Mouse (Mus musculus) cerebral cortex, adult 2 months (tissue): ENCODE measurements around the gene Tmem117.

Experiments used
- WGBS: fragments of 180-500 bp; shearing (Covaris S2); methylation state at CpG from one replicate; pipeline ENCODE4 v1.1.7; 2018; 5-methylcytosine and 5-hydroxymethylcytosine counted together

The Tmem117 gene

DNA sequence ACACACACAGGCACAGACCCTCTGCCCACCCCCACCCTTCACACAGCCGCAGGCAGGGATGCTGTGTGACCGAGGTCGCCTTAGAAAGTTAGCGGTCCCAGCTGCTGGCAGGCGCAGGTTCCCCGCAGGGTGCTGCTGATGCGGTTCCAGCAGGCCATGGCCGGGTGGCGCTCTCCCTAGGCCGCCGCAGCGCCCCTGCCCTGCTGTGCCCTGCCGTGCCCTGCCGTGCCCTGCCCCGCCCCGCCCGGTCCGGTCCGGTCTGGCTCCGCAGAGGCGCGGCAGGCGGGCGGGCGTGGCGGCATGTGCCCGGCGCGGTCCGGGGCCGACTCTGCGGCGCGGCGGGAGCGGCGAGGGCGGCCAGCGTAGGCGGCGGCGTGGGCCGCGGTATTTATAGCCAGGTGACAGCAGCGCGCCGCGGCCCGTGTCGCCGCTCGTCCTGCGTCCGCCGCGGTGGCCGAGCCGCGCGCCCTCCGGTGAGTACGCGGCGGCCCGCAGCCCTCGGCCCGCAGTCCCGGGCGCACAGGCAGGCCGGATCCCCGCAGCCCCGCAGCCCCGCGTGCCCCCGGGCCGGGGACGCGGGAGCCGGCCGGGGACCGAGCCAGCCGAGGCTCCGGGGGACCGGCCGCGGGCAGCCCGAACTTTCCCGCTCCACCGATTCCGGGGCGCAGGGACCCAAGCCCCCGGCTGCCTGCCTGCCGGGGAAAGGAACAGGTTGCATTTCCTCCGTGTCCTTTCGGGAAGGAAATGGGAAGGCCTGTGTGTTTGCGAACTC is at the start of gene Tmem117:
TSS of gene Tmem117 (plus strand) at position 403 of the 772 bp plus-strand sequence.
- WGBS, result 1% methylated on average over 89 of the region's 96 CpGs

DNA sequence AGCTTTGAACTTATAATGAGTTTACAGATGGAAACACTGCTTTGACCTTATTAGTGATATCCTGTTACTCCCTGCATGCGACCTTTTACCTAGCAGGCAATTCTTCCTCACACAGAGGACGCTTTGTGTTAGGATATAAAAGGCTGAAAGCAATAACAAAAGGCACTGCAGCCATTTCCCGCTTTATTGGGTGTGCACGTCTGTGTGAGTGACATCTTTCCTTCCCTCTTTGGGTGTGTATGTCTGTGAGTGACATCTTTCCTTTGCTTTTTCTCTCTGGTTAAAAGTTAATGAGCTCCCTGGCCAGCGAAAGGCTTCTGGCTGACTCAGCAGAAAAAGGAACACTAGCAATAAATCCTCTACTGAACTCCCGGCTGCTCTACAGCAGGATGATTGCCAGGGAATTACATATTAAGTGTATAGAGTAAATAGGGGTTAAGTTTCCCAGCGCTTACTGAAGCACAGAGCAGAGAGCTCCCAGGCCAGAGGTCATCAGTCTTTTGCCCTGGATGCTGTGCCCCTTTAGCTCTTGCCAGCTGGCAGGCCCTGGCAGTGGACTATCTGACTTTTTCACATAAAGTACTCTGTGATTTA is 46.9 kb upstream of the Tmem117 start:
- WGBS, result 50% methylated on average over 7 of the region's 7 CpGs

DNA sequence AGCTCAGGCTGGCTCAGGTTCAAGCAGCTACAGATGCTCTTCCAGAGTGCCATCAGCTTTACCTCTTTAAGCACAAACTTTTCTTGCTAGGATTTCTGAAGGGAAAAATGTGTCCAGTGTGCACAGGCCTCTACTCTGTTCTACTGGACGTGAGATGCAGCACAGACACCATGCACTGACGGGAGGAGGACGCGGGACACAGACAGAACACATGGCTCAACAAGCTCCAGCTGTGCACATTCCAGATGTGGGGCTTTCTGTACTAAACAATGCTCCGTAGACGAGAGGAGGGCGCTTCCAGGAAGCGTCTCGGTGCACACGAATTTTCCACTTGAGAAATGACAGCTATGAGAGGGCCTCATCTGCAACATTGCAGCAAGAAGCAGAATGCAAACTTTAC is 45.9 kb upstream of the Tmem117 start:
- 73% methylated on average over 10 of the region's 10 CpGs for WGBS

DNA sequence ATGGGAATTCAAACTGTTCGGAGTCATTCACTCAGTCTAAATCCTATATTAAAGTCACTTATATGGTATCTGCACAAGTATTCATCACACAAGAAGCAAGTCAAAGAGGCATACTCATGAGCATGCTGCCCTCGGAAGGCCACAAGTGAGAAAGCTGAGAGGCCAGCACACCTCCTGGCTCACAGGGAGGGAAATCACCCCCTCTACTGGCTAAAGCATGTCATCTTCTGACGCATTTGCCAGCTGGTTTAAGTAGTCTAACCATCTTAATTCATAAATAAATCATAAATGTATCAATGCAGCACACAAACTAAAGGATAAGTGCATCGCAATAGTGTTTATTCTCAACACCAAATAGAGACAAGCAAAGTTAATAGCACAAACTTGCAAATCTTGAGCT is 44.3 kb upstream of the Tmem117 start:
- 85% methylated on average over 4 of the region's 4 CpGs for WGBS

DNA sequence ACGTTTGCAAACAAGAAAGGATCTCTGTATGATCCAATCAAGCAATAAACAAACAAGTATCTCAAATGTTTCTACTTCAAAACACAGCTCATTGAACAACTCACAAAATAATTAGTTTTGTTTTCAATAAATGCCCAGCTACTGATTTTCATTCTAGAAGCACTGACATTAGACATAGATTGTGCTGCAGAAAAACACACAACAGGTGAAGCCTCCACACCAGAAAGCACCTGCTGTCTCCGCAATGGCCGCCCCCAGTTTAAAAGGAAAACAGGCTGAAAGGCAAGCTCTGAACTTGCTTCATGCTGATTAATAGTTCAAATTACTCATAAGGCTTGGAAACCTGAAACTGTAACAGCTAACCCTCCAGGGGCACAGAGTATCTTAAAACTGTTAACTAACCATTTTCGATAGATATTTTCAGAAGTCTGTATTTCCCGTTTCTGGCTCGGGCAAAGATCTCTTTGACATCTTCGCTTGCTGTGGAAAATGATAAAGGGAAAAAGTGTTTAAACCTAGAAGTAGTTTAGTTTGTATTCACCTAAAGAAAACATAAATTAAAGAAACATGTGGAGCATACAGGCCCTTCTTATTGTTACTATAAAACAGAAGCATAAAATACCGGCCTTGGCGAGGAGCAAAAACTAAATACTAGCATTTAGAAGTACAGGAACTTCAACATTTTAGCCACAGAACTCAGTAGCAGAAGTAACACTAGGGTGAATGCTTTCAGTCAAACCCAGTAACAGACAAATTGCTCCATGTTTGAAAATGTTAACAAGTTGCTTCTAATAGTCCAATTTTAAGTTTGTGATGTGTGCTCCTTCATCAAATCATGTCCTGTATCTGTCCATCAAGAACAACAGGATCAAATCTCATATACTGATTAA is 41.0 kb upstream of the Tmem117 start:
- whole genome bisulfite sequencing, result 79% methylated on average over 9 of the region's 9 CpGs

DNA sequence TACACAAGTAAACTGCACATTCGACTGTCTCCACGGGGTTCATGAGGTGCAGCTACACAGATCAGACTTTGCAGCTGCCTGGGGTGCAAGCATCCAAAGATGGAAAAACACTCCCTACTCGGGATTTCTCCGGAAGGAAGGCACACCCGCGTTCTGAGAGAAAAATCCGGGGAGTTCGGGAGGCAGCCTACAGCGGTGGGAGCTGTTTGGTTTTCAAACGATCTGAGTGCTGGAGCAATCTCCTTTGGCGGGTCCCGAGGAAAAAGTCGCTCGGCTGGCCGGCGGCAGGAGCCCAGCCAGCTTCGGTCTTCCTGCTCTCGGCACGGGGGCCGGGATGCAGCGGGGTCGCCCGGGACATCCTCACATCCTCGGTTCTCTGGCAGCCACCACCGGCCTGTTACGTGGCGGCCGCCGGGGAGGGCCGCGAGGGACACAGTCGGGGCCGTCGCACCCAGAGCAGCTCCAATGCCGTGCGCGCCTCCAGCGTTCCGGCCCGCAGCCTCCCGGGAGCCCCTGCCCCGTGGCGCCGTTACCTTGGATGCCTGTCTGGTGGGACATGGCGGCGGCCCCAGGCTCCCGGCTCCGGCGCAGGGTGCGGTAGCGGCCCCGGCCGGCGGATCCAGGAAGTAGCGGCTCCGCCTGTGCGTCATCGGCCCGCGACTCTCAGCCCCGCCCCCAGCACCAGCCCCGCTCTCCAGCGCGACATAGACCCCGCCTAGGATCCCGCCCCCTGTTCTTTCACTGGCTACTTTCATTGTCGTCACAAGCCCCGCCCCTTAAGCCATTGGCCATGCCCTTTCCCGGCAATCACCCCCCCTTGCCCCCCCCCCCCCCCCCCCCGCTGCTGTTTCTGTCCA is 39.6 kb upstream of the Tmem117 start, which contains the start of gene Twf1:
TSS of gene Twf1 (minus strand) at position 671 of the 857 bp plus-strand sequence.
- under 1% methylated on average over 59 of the region's 70 CpGs for WGBS

DNA sequence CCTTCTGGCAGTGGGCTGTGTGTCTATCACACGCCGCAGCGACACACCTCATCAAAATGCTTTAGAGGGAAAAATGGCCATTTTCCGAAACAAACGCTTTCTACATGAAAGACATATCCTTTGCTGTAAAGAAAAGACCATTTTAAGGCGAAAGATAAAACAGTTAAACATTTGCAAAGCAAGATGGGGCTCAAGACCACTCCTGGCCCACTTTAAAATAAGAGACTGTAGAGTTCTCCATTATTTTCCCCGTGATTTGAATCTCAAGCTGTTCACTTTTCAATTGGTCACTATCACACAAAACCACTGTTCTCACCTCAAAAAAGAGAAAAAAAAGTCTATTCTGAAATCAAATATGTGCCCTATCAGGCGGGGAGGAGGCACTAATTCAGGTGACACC is 38.9 kb upstream of the Tmem117 start:
- WGBS, result 9% methylated on average over 8 of the region's 8 CpGs

DNA sequence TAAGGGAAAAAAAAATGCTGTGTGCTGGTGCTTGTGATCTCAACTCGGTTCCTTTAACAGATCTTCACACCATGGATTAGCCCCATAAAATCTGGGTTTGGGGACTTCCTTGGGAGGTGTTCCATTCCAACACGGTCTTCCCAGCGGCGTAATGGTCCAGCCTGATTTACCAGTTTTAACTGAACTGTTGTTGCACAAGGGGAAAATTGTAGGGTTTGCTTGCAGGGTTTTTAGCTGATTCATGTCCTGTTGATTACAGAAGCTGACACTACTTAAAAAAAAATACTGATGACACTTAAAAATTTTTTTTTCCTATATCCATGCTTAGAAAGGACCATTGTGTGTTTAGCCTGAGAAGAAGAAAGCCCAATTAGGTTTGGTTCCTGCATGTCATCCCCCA is 37.7 kb upstream of the Tmem117 start:
- WGBS, result 90% methylated on average over 4 of the region's 4 CpGs

DNA sequence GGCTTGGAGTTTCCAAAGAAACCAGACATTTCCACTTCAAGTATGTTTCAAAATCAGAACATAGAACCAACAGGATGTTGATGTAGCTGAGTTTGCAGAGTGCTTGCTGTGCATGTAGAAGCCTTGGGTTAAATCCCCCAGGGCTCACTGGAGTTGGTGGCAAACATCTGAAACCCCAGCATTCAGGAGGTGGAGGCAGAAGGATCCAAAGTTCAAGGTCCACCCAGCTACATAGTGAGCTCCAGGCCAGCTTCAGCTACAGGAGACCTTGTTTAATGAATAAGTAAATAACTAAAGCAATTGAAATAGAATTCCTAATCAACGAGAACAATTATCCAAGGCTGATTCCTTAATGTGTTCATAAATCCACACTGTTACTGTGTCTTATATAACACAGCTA is 35.4 kb upstream of the Tmem117 start:
- WGBS, result 91% methylated on average over 1 of the region's 1 CpGs

DNA sequence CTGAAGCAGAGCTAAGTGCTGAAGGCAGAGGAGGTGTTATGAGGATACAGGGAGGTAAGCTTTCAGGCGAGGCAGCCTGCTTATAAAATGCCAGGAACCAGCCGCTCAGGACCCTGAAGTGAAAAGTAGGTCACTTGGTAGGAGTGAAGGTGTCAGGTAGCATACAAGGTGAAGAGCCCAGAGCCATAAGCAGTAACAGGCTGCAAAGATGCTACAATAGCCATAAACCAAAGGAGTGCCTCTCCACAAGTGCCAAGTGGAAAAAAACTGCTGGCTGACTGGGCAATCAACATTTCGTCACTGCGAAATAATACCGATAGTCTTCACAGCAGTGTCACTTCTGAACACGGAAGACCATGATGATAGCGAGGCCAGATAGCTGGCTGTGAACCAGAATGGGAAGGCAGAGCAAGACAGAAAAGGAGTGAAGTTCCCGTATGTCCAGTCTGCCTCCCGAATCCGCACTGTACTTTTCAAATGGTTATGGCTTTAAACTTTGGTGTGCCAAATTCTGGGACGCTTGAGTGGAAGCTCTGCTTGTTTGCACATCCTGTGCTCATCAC is 28.8 kb upstream of the Tmem117 start:
- 80% methylated on average over 11 of the region's 11 CpGs for WGBS

DNA sequence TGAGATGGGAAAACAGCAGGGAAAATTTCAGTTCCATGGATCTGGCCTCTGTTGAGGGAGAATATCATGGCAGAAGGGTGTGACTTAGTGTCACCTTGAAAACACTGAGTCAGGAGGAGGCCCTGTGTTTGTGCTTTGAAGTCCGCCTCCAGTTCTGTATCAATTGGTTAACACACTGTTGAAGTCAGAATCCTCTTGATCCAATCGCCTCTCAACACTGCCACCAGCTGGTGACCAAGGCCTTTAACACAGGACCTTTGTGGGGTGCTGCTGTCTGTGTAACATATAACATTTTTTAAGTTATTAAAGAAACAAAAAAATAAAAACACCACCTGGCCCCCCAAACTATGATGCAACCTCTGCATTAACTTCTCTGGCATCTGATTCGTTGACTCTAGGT is 27.7 kb upstream of the Tmem117 start:
- WGBS, result 42% methylated on average over 3 of the region's 3 CpGs

DNA sequence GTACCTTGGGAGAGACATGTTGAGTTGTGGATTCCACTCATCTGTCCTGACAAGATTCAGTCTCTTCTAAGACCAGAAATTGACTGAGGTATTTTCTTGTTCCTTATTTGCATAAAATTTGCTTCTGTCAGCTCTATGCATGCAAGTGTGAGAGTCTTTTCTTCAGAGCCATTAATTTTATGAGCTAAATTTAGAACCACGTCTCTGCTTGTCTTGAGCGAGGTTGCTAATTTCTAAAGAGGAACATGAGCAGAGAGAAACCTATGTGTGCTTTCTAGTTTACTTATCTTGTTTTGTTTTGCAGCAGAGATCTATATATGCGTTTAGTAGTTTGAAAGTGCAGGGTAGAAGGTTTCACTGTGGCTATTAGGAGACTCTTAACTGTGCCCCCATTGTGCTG is 26.6 kb upstream of the Tmem117 start:
- WGBS, result 69% methylated on average over 3 of the region's 3 CpGs

DNA sequence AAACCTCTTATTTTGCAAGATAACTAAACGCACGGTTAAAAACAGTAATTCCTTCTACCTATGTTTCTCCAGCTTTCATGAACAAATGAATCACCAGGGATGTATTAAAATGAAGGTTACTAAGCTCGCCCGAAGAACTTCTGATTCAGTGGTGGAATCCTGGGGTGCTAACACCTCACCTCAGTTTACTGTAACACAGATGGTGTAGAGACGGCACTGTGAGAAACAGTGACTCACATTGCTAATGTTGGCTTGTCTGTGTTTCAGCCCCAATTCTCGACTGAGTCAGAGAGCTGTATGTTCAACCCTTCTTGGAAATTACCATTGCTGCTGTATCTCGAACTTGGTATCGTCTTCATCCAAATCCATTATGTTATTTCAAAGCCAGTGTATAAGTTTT is 21.3 kb upstream of the Tmem117 start:
- 59% methylated on average over 8 of the region's 8 CpGs for WGBS

DNA sequence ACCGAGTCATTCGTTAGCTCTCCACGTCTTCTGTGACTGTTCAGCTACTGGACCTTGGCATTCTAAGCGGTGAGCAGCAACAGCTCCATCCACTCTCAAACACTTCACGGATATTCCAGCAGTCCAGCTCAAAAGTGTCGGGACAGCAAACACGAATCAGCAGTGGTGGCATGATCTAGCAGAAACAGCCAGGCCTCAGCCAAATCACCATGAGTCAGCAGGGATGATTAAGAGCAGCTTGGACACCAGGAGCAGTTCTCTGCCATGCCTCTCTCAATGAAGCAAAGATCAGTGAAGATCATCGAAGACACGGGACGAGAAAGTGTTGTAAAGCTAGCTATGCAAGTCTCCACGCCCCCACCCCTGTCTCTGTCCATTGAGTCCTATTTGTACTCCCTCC is 13.0 kb upstream of the Tmem117 start:
- WGBS, result 87% methylated on average over 11 of the region's 11 CpGs

DNA sequence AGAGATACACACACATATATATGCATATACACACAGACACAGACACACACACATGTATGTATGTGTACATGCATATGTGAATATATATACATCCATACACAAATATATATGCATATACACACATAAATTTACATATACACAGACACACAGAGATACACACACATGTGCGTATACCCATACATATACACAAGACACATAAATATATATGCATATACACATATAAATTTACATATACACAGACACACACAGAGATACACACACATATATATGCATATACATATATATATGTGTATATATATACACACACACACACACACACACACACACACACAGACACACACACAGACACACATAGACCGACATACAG is 586 bp upstream of the Tmem117 start:
- 43% methylated on average over 2 of the region's 2 CpGs for WGBS

DNA sequence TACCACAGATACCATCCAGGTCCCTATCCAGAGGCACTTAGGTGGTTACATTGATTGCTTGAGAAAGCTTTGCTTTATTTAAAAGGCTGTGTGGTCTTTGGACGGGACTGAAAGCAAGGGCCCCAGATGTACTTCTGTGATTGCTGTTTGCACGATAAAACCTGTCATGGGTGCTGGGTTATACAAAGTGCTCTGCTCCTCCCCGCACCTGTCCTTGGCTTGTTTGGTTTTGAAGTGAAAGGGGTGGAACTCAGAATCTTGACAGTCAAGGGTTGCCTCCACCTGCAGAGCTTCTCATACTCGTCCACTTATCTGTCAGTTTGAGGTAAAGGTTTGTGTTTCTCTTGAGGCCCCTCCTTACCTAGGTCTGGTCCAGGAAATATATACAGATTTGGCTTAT is 1.5 kb downstream of the Tmem117 start:
- 92% methylated on average over 4 of the region's 4 CpGs for WGBS

DNA sequence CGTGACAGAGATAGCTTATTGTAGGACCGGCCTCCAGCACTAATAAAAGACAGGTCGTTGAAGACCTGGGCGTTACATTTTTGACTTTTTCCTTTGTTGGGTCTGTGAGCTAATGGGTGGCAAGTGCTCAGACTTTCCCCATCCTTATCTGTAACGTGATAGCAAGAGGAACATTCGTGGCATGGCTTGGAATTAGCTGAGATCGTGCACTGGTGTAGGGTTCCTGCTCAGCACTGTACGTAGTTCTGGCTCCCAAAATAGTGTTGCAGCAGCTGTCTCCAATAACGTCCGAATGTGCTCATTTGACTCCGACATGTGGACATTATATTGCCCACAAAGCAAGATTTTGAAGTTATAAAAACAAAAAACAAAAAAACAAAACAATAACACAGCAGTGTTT is 5.5 kb downstream of the Tmem117 start:
- WGBS, result 84% methylated on average over 11 of the region's 11 CpGs

DNA sequence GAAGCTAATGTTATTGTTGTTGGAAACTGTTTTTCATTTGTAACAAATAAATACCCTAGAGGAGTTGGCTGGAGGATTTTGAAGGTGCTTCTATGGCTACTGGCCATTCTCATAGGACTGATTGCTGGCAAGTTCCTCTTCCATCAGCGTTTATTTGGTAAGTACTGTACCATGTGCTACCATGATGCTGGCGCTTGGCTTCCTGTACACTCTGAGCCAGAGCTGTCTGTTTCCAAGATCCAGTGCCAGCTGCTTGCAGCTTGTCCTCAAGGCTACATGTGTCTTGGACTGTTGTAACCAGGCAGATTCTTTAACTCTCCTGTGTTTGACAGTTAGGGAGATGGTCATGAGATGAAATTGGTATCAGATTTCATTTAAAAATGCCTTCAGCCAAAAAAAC is 9.2 kb downstream of the Tmem117 start:
- WGBS, result 65% methylated on average over 2 of the region's 2 CpGs

DNA sequence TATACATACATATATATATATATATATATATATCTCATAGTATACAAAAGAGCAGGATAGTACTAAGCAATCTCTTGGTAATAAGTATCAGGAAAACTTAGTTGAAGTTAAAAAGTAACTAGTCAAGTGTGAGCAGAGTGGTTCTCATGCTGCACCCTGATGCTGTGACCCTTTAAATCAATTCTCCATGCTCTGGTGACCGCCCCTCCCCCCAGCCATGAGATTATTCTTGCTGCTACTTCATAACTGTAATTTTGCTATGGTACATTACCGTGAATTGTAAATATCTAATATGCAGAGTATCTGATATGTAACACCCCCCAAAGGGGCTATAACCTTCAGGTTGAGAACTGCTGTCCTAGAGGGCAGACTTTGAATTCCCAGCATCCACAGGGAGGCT is 10.1 kb downstream of the Tmem117 start:
- WGBS, result 94% methylated on average over 2 of the region's 2 CpGs

DNA sequence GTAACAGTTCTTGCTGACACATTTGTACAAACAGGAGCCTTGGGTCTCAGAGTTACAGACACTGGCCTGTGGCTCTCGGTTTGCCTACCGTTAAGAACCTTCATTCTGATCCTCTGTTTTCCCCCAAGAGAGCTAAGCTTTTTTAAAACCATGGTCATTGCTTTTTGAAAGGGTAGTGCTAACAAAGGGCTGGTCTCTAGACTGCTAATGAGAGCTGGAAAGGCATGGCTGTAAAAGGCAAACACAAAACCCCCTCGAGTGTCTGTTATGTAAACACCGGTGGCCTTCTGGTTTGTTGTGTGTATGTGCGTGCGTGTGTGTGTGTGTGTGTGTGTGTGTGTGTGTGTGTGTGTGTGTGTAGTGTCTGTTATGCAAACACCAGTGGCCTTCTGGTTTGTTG is 17.0 kb downstream of the Tmem117 start:
- WGBS, result 65% methylated on average over 6 of the region's 6 CpGs

DNA sequence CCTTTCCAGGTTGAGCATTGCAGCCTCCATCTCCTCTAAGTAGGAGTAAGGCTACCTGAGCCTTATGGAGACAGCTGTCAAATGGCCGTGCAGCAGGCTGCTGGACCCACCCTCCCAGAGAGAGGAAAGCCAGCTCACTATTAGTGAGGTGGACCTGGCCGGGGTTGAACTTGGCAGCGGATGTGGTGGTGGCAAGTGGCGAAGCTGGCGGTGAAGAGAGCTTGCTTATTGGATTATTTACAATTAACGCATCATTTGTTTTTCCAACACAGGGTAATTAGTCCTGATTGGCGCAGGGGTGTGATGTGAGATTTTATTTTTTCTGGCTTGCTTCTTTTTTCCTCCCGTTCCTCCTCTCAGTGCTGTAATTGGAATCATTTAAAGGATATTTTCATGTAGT is 19.4 kb downstream of the Tmem117 start:
- 65% methylated on average over 8 of the region's 8 CpGs for WGBS
